Mouse (Mus musculus) cortical plate, adult 2 months (tissue): ENCODE results near the gene Fam71e1. TPM values are rescaled to one million over a fixed set of nuclear protein-coding genes. Genes with fewer than 3 reads are reported as not detected.

Experiments used
- H3K27ac ChIP-seq: fragments of 200-500 bp; 2 replicates; pipeline ENCODE4 v1.5.1; 2012; ENCODE audit warnings: low read length, control low read depth, inconsistent platforms; ENCODE audit not compliant: insufficient read depth
- H3K4me1 ChIP-seq: fragments of 200-500 bp; 2 replicates; pipeline ENCODE4 v1.6.1; 2011; ENCODE audit warnings: low read length; ENCODE audit not compliant: control insufficient read depth, insufficient read depth
- H3K4me3 ChIP-seq: fragments of 200-500 bp; 2 replicates; pipeline ENCODE4 v1.5.1; 2011; ENCODE audit warnings: mild to moderate bottlenecking, low read length, control low read depth; ENCODE audit not compliant: insufficient read depth
- CTCF ChIP-seq: fragments of 200-500 bp; IDR thresholded peaks from 2 replicates; pipeline ENCODE4 v1.5.1; 2011; ENCODE audit warnings: mild to moderate bottlenecking, control low read depth, low read length; ENCODE audit not compliant: insufficient read depth; ENCODE audit errors: extremely low read depth
- POLR2A ChIP-seq: fragments of 200-500 bp; IDR thresholded peaks from 2 replicates; pipeline ENCODE4 v1.6.1; 2011; ENCODE audit warnings: mild to moderate bottlenecking, low read length, control low read depth; ENCODE audit not compliant: insufficient read depth; ENCODE audit errors: extremely low read depth
- polyA plus RNA-seq: library from polyadenylated mRNA; depleted of rRNA; stranded (reverse); fragments of >200 nt; gene quantifications from 2 replicates; pipeline ENCODE4 v1.2.3, GENCODE M21; 2012

The Fam71e1 gene
- polyA plus RNA-seq, 1 experiment = 27.0 TPM

DNA sequence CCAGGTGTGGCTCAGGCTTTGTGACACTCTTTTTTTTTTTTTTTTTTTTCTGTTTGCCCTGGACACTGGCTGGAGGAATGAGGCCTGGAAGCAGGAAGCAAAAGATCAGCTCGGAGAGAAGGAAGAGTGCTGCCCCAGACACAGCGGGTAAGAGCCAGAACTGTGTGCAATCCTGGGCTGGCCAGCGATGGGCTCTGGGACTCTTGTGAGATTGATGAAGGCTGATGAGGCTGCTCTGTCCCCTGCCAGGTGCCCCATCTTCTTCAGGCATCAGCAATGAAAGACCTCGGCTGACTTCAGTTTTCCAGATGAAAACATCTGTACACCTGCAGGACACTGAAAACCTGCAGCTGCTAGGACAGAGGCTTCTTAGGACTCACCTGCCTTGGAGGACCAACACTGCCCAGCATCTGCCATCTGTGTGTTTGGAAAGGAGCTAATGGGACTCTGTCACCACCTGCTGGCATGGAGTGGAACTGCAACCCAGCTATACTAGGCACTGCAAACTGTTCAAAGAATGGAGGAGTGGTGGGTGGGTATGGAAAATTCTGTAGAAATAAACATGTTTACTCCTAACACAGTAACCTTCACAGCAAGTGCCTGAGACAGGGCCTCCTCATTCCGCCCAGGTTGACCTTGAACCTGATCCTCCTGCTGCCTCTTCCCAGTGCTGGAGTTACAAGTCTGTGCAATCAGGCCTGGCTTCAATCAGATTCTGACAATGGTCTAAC is 11.4 kb upstream of the Fam71e1 start:
- TF ChIP-seq CTCF = peak; percentile 99
- no peak for TF ChIP-seq POLR2A
- no peak overlapping the region for H3K4me3 ChIP-seq
- H3K4me1 ChIP-seq = no peaks in the 10 kb centered on the region
- peak overlapping the region; percentile 66; the same call in 1 of the 2 replicates for H3K27ac ChIP-seq

DNA sequence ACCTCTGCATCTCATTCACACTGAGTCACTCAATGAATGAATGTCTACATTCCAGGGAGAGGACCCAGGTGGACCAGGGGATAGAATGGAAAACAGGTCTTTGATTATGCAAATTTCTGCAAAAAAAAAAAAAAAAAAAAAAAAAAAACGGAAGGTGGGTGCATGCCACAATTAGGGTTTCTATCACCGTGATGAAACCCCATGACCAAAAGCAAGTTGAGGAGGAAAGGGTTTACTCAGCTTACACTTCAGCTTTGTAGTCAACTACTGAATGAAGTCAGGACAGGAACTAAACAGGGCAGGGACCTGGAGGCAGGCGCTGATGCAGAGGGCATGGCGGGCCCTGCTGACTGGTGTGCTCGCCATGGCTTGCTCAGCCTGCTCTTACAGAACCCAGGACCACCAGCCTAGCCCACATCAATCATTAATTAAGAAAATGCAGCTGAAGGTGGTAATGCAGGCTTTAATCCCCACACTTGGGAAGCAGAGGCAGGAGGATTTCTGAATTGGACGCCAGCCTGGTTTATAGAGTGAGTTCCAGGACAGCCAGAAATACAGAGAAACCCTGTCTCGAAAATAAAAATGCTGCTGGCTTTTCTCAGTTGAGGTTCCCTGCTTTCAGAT is 10.7 kb upstream of the Fam71e1 start:
- TF ChIP-seq POLR2A (no peak), CTCF (no peak)
- no peak overlapping the region for H3K27ac ChIP-seq

DNA sequence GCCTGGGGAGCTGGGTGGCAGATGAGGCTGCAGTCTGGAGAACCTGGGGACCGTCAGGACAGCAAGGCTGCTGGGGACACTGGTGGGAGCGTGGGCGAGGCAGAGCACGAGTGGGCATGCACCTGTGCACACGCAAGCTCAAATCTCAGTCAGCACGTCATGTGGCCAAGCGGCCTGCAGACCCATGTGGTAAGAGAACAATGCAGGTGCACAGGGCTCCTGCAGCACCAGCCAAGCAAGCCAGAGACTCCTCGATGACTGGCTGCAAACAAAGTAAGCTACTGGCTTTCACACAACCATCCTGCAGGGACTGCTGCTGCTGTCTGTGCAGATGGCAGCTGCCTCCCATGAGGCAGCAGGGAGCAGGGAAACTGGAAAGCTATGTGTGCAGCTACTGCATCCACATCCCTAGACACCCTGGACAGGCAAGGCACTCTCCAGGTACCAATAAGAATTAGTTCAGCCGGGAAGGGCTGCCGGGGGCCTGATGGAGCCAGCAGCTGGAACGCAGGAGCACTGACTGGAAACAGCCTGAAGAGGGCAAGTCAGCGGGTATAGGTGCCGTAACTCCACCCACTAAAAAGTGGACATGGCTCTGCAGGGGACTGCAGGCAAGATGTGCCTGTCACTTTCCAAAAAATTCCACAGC is 9.3 kb upstream of the Fam71e1 start:
- Histone ChIP-seq H3K27ac (0 out of 2 replicates have a peak overlapping the region, but pooled peaks have one; percentile 1), H3K4me1 (no peaks in the 10 kb centered on the region), H3K4me3 (no peak overlapping the region)
- TF ChIP-seq POLR2A (no peak), CTCF (no peak)

More for the DNA sequence above, 10.7 kb upstream of the Fam71e1 start:
- H3K4me1 ChIP-seq = no peaks in the 10 kb centered on the region
- H3K4me3 ChIP-seq = no peak overlapping the region

DNA sequence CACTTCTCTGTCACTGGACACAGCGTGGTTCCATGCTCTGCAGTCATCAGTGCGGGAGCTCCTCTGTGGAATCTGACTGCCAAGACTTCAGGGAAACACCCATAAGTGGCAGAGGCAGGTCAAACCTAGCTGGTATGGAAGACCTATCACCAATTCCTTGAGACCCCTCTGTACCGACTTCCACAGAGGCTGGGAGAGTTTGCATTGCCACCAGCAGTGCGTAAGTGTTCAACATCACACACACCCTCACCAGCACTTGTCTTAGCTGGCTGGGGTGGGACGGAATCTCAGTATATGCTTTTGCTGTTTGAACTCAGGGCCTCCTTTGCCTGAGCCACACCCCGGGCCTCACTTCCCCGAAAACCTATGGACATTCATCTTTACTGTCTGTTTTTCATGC is 8.4 kb upstream of the Fam71e1 start:
- H3K4me3 ChIP-seq = no peak overlapping the region
- TF ChIP-seq CTCF (no peak), POLR2A (no peak)
- no peaks in the 10 kb centered on the region for H3K4me1 ChIP-seq
- no peak overlapping the region for H3K27ac ChIP-seq

DNA sequence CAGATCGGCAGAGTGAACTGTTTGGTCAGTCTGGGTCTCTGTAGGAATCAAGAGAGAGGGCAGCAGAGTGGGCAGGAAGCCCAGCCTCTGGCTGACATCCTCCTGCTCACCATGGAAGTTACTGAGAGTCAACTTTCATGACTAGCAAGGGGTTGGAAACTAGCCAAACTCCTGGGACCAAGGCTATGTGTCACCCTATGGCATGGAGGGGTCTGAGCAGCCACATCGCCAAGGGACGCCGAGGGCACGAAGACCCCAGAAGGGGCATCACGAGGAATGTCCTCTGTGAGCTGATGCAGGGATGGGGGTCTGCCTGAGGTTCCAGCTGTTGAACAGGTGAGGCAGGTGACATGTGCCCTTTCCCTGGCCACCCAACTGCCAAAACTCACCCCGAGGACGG is 7.8 kb upstream of the Fam71e1 start:
- Histone ChIP-seq H3K4me1 (no peaks in the 10 kb centered on the region), H3K27ac (no peak overlapping the region), H3K4me3 (no peak overlapping the region)
- TF ChIP-seq POLR2A (no peak), CTCF (no peak)

DNA sequence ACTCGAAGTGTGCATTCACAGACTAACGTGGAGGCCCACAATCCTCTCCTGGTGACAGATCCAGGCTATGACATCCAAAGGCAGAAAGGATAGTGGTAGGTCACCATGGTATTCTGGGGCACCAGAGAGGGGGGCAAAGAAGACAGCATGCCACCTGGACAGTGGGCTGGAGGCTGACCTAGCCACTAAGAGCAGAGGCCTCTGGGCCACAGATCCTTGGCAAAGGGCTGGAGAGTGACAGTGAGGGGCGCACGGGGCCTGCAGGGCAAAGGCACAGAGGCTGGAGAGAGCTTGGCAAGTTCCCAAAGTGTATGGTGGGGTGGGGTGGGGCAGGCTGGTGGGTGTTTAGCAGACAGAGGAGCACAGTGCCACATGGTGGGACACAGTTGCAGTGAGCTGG is 6.1 kb upstream of the Fam71e1 start:
- no peak overlapping the region for H3K27ac ChIP-seq
- TF ChIP-seq CTCF (no peak), POLR2A (no peak)
- no peak overlapping the region for H3K4me3 ChIP-seq
- H3K4me1 ChIP-seq = peaks cover 4% of the 10 kb centered on the region

DNA sequence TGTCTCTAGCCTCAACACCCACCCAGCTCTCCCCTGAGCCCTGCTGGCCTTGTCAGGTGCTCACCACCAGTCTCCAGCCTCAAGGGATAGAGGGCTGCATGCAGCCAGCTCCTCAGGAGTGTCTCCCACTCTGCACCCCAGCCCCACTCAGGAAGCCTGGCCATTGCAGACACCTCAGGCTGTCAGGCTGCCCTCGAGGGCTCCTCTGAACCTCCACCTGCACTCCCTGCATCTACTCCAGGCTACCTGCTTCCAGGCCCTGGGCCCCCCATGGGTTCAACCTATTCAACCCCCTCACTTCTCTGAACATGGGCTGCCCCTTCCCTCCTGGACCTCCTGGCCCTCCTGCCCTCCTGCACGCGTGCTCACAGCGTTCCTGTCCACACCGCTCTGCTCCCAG is 5.0 kb upstream of the Fam71e1 start:
- Histone ChIP-seq H3K4me1 (peaks cover 4% of the 10 kb centered on the region), H3K27ac (no peak overlapping the region), H3K4me3 (no peak overlapping the region)
- TF ChIP-seq POLR2A = no peak
- TF ChIP-seq CTCF = no peak

DNA sequence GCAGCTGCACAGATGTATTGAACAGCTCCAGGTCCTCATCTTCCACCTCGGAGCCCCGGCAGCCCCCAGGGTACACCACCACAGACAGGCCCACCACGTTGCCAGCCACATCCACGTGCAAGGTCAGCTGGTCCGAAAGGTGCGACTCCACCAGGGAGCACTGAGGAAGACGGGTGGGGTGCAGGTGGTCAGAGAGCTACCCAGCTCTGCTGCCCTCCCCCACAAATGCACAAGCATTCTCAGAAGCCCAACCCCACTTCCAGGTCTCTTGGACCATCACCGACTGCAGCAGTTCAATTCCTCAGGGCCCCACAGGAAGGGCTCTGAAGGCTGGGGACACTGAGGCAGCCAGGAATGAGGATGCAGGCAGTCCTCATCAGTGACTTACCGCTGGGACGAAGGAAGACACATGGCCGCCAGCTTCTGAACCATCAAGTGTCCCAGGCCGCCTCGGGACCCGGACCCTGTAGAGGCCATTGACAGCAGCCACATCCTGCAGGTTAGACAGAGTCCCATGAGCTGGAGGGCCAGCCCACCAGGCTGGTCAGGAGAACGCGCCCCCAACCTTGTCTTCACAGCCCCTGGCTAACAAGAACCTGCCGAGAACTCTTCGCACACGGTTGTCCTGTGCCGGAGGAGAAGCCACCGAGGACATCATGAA is 4.1 kb upstream of the Fam71e1 start:
- peaks cover 4% of the 10 kb centered on the region for H3K4me1 ChIP-seq
- TF ChIP-seq CTCF (no peak), POLR2A (no peak)
- no peak overlapping the region for H3K27ac ChIP-seq
- H3K4me3 ChIP-seq = no peak overlapping the region

DNA sequence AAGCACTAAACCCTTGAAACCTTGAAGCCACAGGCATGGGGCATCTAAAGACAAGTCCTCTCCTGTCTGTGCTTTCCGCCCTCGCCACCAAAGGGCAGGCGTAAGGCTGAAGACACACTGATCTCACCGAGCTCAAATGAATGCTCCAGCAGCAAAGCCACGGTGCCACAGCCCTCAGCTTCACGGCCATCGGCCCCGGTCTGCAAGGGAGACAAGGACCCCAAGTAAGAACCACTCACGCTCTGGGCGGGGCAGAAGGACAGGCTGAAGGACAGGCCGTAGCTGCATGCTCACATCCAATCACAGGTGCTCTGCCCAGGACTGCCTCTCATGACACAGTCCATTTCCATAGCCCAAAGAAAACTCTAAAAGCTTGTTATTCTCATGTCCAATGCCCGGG is 1.7 kb upstream of the Fam71e1 start:
- TF ChIP-seq POLR2A (no peak), CTCF (no peak)
- Histone ChIP-seq H3K27ac (no peak overlapping the region), H3K4me3 (peak overlapping the region; percentile 84; the same call in 1 of the 2 replicates), H3K4me1 (peaks cover 4% of the 10 kb centered on the region)

DNA sequence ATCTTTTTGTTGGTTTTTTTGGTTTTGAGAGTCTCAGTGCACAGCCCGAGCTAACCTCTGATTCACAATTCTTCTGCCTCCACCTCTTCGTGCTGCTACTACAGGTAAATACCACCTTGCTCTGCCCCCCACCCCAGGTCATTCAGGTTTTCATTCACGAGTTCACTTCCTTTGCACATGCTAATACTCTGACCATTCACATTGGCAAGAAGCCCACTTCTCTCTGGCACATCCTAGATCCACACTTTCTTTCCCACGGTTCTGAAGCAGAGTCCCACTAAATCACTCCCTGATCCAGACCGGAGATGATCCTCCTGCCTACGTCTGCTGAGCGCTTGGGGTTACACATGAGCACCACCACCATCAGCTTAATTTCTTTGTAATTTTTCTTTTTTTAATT is 1.3 kb upstream of the Fam71e1 start:
- peak overlapping the region; percentile 84 for H3K4me3 ChIP-seq

DNA sequence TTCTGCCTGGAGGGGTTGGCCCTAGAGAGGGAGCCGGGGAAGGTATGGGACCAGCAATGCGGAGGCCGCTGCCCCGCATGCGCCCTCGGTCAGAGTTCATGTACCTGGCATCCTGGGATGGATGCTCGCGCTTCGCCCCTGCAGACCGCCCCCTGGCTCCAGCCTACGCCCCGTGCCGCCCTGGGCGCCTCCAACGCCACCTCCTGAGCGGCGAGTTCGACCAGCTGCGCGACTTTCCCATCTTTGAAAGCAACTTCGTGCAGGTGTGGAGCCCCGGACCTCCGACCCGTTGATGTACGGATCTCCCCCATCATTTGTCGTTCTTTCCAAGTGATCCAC is 359 bp downstream of the Fam71e1 start:
- Histone ChIP-seq H3K4me3 (peak overlapping the region; percentile 84), H3K4me1 (peaks cover 4% of the 10 kb centered on the region), H3K27ac (peak overlapping the region; percentile 89)
- TF ChIP-seq POLR2A = no peak
- TF ChIP-seq CTCF = no peak

More for the DNA sequence above, 1.3 kb upstream of the Fam71e1 start:
- TF ChIP-seq CTCF (no peak), POLR2A (no peak)
- Histone ChIP-seq H3K27ac (no peak overlapping the region), H3K4me1 (peaks cover 4% of the 10 kb centered on the region)
